In the genomic region with DNA sequence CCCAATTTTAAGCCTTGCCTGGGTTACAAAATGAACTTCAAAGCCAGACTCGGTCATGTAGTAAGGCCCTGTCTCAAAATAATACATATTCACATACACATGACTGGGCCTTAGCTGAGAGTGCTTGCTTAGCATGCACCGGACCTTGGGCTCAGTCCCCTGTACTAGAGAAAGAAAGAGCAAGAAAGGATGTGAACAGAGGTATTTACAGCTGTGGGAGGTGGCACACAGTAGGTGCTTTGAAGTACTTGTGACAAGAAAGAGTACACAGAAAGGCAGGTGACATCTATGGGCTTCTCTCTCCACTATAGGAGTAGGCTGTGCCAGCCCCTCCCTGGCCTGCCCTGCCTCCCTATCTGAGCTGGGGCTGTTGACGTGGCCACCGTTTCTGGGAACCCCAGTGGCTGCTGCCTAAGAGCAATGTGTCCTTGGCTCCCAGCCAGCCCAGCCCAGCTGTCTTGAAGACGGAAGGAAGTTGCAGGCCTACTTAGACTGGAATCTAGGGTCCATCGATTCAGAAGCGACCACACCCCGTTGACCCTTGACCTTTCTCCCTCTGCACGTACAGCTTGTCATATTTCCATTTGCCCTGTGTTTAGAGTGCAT, we compare ENCODE assay signal across 9 mouse cellular contexts. TPM values are rescaled to one million over a fixed set of nuclear protein-coding genes. Genes with fewer than 3 reads are reported as not detected.
A peak's percentile ranks its signal among the peaks of the same experiment; 100 is the strongest.
DNase-seq lines count a peak whose midpoint lies in the region; ATAC-seq lines count a peak whose summit lies in the region.
"Had no signal": no experiment of that assay in that cellular context is flagged by ENCODE, and none has a peak within 500 bp of the region (broad histone marks: within the 10 kb centered on the region; RNA-seq: fewer than 3 reads in every experiment).

No protein-coding gene starts in this region.

- H3K27ac ChIP-seq in liver, embryonic 15.5 days (replicated peaks): no peak overlapping the region
- H3K27ac ChIP-seq: left cerebral cortex, adult 2 months had no signal

- peak; percentile 88 for DNase-seq in ovary, adult 18-20 months (ENCODE audit: low spot score)
- DNase-seq in ovary, postnatal 10 days (ENCODE audit: low spot score): no peak
- DNase-seq in brain, adult 2 months (ENCODE audit: low read depth, low spot score): peak; percentile 65
- DNase-seq in induced T-regulatory cell, adult 2 months (ENCODE audit: low read depth): peak; percentile 85
- DNase-seq in right cerebral cortex, adult 2 months (ENCODE audit: low spot score in 2 of 2): peak; percentile 30 to 55
- DNase-seq in urinary bladder, adult 2 months (ENCODE audit: low spot score): peak; percentile 47
- DNase-seq in frontal cortex, adult 2 months (ENCODE audit: extremely low spot score in 1 of 2, low spot score in 1 of 2): no peak

- H3K4me2 ChIP-seq in liver, embryonic 15.5 days: no peak overlapping the region

- 0 out of 2 replicates have a peak, but pooled peaks cover 4% of the 10 kb centered on the region for H3K36me3 ChIP-seq in liver, embryonic 15.5 days (replicated peaks)

- no peak overlapping the region for H3K9ac ChIP-seq in liver, embryonic 15.5 days

- H3K4me1 ChIP-seq in liver, embryonic 15.5 days (replicated peaks): peaks cover 66% of the 10 kb centered on the region

- WGBS in liver, embryonic 15.5 days (ENCODE audit: insufficient replicate concordance): 35% methylated on average over 9 of the region's 9 CpGs

- no peak overlapping the region for H3K4me3 ChIP-seq in liver, embryonic 15.5 days (replicated peaks)
- H3K4me3 ChIP-seq: left cerebral cortex, adult 2 months had no signal

- H3K9me3 ChIP-seq in liver, embryonic 15.5 days (replicated peaks): no peaks in the 10 kb centered on the region

- H3K27me3 ChIP-seq in liver, embryonic 15.5 days: no peaks in the 10 kb centered on the region

- ATAC-seq in liver, embryonic 15.5 days (ENCODE audit: insufficient read depth): peak; percentile 53; the same call in 1 of the 2 replicates

RNA-seq across cellular contexts. Expression of a gene that starts 9.3 kb away (rescaled TPM):
- polyA plus RNA-seq in liver, embryonic 15.5 days (2015; fragmentation: Nextera tagmentation; extraction: Ambion mirVana): 4.6 and 6.4 TPM in 2 replicates
- polyA plus RNA-seq in urinary bladder, adult 2 months (2012; rRNA removed): 22.0 and 22.1 TPM in 2 replicates
- 3.7 and 4.8 TPM in 2 replicates for polyA plus RNA-seq in frontal cortex, adult 2 months (2012; rRNA removed)

RNA-seq across cellular contexts. Expression of a gene that starts 42.0 kb away (rescaled TPM):
- 0.71 and 1.0 TPM in 2 replicates for polyA plus RNA-seq in liver, embryonic 15.5 days (2015; fragmentation: Nextera tagmentation; extraction: Ambion mirVana)
- polyA plus RNA-seq in urinary bladder, adult 2 months (2012; rRNA removed): 1.6 and 2.3 TPM in 2 replicates
- 1.2 and 1.5 TPM in 2 replicates for polyA plus RNA-seq in frontal cortex, adult 2 months (2012; rRNA removed)

Comparison
In these comparisons a context has a peak if more than half of its experiments do, and no peak if none do; other contexts are left out.
1. DNase-seq: peak in ovary, adult 18-20 months (single experiment), brain, adult 2 months (single experiment), induced T-regulatory cell, adult 2 months (single experiment), right cerebral cortex, adult 2 months (2 of 2) and urinary bladder, adult 2 months (single experiment); none in ovary, postnatal 10 days (single experiment) and frontal cortex, adult 2 months (0 of 2).